Mouse (Mus musculus): Measurements from ENCODE around the gene Usp37.

GRCm38 (mm10) chr1:74411753-74412325 lies 132.2 kb downstream of the Usp37 start:
- TF ChIP-seq CTCF (IDR thresholded peaks at IDR 0.05; ENCODE audit: low read depth, low read length), result no peak
- no peak for TF ChIP-seq GATA1 (IDR thresholded peaks at IDR 0.05; ENCODE audit: borderline replicate concordance, low read length)
- TF ChIP-seq POLR2AphosphoS5 (IDR thresholded peaks at IDR 0.05; ENCODE audit: insufficient replicate concordance, low read depth, low read length), result no peak
- no peak for TF ChIP-seq GATA2 (IDR thresholded peaks at IDR 0.05; ENCODE audit: borderline replicate concordance, low read depth, low read length)
- no peak for TF ChIP-seq TAL1 (conservative IDR thresholded peaks at IDR 0.05; ENCODE audit: low read depth, low read length)

Measured in G1E (cell line).